8 mouse cellular contexts compared by ENCODE assay signal in the genomic region with DNA sequence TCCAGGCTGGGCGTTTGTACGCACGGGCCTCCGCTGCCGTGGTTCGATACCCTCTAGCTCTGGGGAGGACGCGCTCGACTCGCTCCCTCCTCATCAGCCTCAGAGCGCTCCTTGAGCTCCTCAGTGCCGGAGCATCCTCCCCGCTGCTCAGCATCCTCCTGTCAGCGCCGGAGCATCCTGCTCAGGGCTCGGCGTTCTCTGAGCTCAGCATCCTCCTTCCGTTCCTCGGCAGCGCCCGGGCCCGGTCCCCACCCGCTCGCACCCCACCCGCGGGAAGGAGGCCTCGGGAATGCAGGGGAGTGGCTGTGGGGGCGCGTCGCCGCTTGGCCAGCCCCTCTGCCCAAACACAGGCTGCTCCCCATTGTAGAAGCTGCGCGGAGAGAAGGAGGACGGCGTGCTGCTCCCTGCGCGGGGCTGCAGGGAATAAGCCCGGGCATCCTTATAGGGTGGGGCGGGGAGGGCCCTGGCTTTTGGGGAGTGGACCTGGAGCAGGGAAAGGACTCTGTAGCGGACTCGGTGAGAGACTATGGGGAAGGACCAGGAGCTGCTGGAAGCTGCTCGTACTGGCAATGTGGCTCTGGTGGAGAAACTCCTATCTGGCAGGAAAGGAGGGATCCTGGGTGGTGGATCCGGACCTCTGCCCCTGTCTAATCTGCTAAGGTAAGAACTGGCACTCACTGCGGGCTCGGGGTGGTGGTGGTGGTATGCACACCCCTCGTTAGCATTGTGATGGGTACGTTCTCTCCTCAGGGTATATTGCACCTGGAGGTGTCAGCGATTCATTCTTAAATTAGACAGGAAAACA. TPM values are rescaled to one million over a fixed set of nuclear protein-coding genes. Genes with fewer than 3 reads are reported as not detected.
A peak's percentile ranks its signal among the peaks of the same experiment; 100 is the strongest.
DNase-seq lines count a peak whose midpoint lies in the region; ATAC-seq and TF ChIP-seq lines count a peak whose summit lies in the region.

Anks1b (plus strand) TSS at position 364 of the 805 bp plus-strand sequence.

- 0% methylated on average over 48 of the region's 48 CpGs for WGBS in forebrain, embryonic 16.5 days
- under 1% methylated on average over 44 of the region's 48 CpGs for WGBS in hindbrain, embryonic 15.5 days
- 3% methylated on average over 39 of the region's 48 CpGs for WGBS in small intestine, adult 2 months

- peak within 1 kb of the TSS; percentile 99 for H3K27ac ChIP-seq in forebrain, embryonic 16.5 days (ENCODE audit: low read length)
- H3K27ac ChIP-seq in hindbrain, embryonic 15.5 days (replicated peaks) = peak within 1 kb of the TSS; percentile 98
- H3K27ac ChIP-seq in small intestine, adult 2 months (ENCODE audit: insufficient read depth, low read depth, low read length) = no peak within 1 kb of the TSS

- peak; percentile 27 for DNase-seq in CD4-positive, CD25-positive, alpha-beta regulatory T cell, adult 2 months (ENCODE audit: low read depth, low spot score)
- peak; percentile 79 to 83 for DNase-seq in cerebellum, adult 18-20 months
- DNase-seq in left cerebral cortex, adult 9 months (ENCODE audit: low spot score in 2 of 2) = peak; percentile 50 to 70

- no peak for TF ChIP-seq POLR2A in small intestine, adult 2 months (IDR thresholded peaks at IDR 0.05; ENCODE audit: low read depth, low read length)

- H3K9me3 ChIP-seq in forebrain, embryonic 16.5 days (ENCODE audit: control insufficient read depth, low read length) = no peaks in the 10 kb centered on the region
- no peaks in the 10 kb centered on the region for H3K9me3 ChIP-seq in hindbrain, embryonic 15.5 days

- H3K4me3 ChIP-seq in forebrain, embryonic 16.5 days (replicated peaks; ENCODE audit: low read length) = peak within 1 kb of the TSS; percentile 78
- H3K4me3 ChIP-seq in hindbrain, embryonic 15.5 days = peak within 1 kb of the TSS; percentile 97
- H3K4me3 ChIP-seq in small intestine, adult 2 months (ENCODE audit: low read depth, low read length) = peak within 1 kb of the TSS; percentile 58

- peak within 1 kb of the TSS; percentile 87 for H3K9ac ChIP-seq in forebrain, embryonic 16.5 days (replicated peaks; ENCODE audit: low read depth, low read length)
- H3K9ac ChIP-seq in hindbrain, embryonic 15.5 days = peak within 1 kb of the TSS; percentile 96

- H3K36me3 ChIP-seq in forebrain, embryonic 16.5 days (ENCODE audit: control insufficient read depth, insufficient read depth) = no peaks in the 10 kb centered on the region
- H3K36me3 ChIP-seq in hindbrain, embryonic 15.5 days = no peaks in the 10 kb centered on the region
- no peaks in the 10 kb centered on the region for H3K36me3 ChIP-seq in small intestine, adult 2 months (ENCODE audit: control insufficient read depth, insufficient read depth, low read length)

- TF ChIP-seq CTCF in small intestine, adult 2 months (IDR thresholded peaks at IDR 0.05; ENCODE audit: extremely low read depth, insufficient read length, insufficient replicate concordance, low read depth, low read length) = no peak

- no peaks in the 10 kb centered on the region for H3K27me3 ChIP-seq in forebrain, embryonic 16.5 days (replicated peaks; ENCODE audit: control insufficient read depth, insufficient read depth, low read length)
- H3K27me3 ChIP-seq in hindbrain, embryonic 15.5 days = no peaks in the 10 kb centered on the region
- peaks cover 13% of the 10 kb centered on the region for H3K27me3 ChIP-seq in small intestine, adult 2 months (ENCODE audit: control insufficient read depth, insufficient read depth, low read length)

- H3K4me1 ChIP-seq in forebrain, embryonic 16.5 days (replicated peaks; ENCODE audit: control insufficient read depth, insufficient read depth, low read length) = peaks cover 13% of the 10 kb centered on the region
- H3K4me1 ChIP-seq in hindbrain, embryonic 15.5 days (replicated peaks) = peaks cover 19% of the 10 kb centered on the region
- peaks cover 5% of the 10 kb centered on the region; the same call in 1 of the 2 replicates for H3K4me1 ChIP-seq in small intestine, adult 2 months (ENCODE audit: control insufficient read depth, insufficient read depth, insufficient read length, low read length)

- no peak for ATAC-seq in CD4-positive, CD25-positive, alpha-beta regulatory T cell, adult 4 months
- ATAC-seq in forebrain, embryonic 16.5 days = peak; percentile 80
- ATAC-seq in hindbrain, embryonic 15.5 days (ENCODE audit: low FRiP score, low read depth) = peak; percentile 86
- ATAC-seq in megakaryocyte-erythroid progenitor cell, adult 5-6 weeks (replicated peaks; ENCODE audit: low FRiP score, low TSS enrichment, poor library complexity, severe bottlenecking) = 0 out of 2 replicates have a peak, but pooled peaks have one; percentile 26

- peak within 1 kb of the TSS; percentile 72 for H3K4me2 ChIP-seq in forebrain, embryonic 16.5 days (ENCODE audit: low read length)
- peak within 1 kb of the TSS; percentile 60 for H3K4me2 ChIP-seq in hindbrain, embryonic 15.5 days

RNA-seq across cellular contexts. Expression of gene Anks1b, which starts in this region (rescaled TPM):
- polyA plus RNA-seq in CD4-positive, CD25-positive, alpha-beta regulatory T cell, adult 4 months (2017; shearing (Covaris generic)) = not detected
- 53.0 and 84.4 TPM in 2 replicates for polyA plus RNA-seq in forebrain, embryonic 16.5 days (2015; fragmentation: Nextera tagmentation; extraction: Ambion mirVana)
- 78.9 and 85.2 TPM in 2 replicates for polyA plus RNA-seq in hindbrain, embryonic 15.5 days (2015; fragmentation: Nextera tagmentation; extraction: Ambion mirVana)
- total RNA-seq in megakaryocyte-erythroid progenitor cell, adult 5-6 weeks (2014; fragmentation: Nextera tagmentation) = not detected in 2 replicates
- not detected in 2 replicates for total RNA-seq in megakaryocyte-erythroid progenitor cell, adult 5-6 weeks (2017)
- polyA plus RNA-seq in small intestine, adult 2 months (2012; rRNA removed) = 0.03 and 0.10 TPM in 2 replicates

Comparison
In these comparisons a context has a peak if more than half of its experiments do, and no peak if none do; other contexts are left out.
1. RNA of gene Anks1b (polyA plus RNA-seq): 78.9 to 85.2 TPM in hindbrain, embryonic 15.5 days and 53.0 to 84.4 TPM in forebrain, embryonic 16.5 days; not detected in CD4-positive, CD25-positive, alpha-beta regulatory T cell, adult 4 months and 0.03 to 0.10 TPM in small intestine, adult 2 months; every median in the first group is over 10 times any median in the second.
2. Peak in ATAC-seq in megakaryocyte-erythroid progenitor cell, adult 5-6 weeks; RNA of the gene not detected or under 1 TPM.
3. DNase-seq: peak in every context shown above with its lines; median percentile 81 in cerebellum, adult 18-20 months; 60 in left cerebral cortex, adult 9 months; 27 in CD4-positive, CD25-positive, alpha-beta regulatory T cell, adult 2 months.
4. Peak in every context shown above with its lines, with median percentiles within 50 percentile points of each other: H3K4me3 ChIP-seq.